Mouse (Mus musculus) G1E (cell line): ENCODE results near the gene Cdkn1a. TPM values are rescaled to one million over a fixed set of nuclear protein-coding genes. Genes with fewer than 3 reads are reported as not detected.

ENCODE experiments used
- ATAC-seq: 2 replicates; pipeline ENCODE4 v1.8.0; 2016; ENCODE audit warnings: mild to moderate bottlenecking; ENCODE audit not compliant: insufficient number of reproducible peaks, poor library complexity, low FRiP score, severe bottlenecking; ENCODE audit errors: extremely low read depth
- DNase-seq: peaks from one replicate; pipeline ENCODE4 v3.0.0; 2012; ENCODE audit warnings: low spot score
- H3K27me3 ChIP-seq: 2 replicates; pipeline ENCODE4 v1.6.1; 2012; ENCODE audit warnings: mild to moderate bottlenecking, low read length, inconsistent platforms; ENCODE audit not compliant: insufficient read depth
- H3K36me3 ChIP-seq: replicated peaks from 2 replicates; pipeline ENCODE3; 2012; ENCODE audit warnings: mild to moderate bottlenecking, inconsistent platforms
- H3K4me1 ChIP-seq: 2 replicates; pipeline ENCODE4 v1.6.1; 2012; ENCODE audit warnings: low read depth, low read length, inconsistent platforms, mixed read lengths; ENCODE audit not compliant: insufficient read depth
- H3K4me3 ChIP-seq: 2 replicates; pipeline ENCODE4 v1.5.1; 2012; ENCODE audit warnings: low read depth, mild to moderate bottlenecking, inconsistent platforms, low read length, moderate library complexity, mixed read lengths
- H3K9me3 ChIP-seq: replicated peaks from 2 replicates; pipeline ENCODE4 v1.6.1; 2012; ENCODE audit warnings: inconsistent platforms
- CTCF ChIP-seq: IDR thresholded peaks from 2 replicates; pipeline ENCODE4 v1.5.1; 2012; ENCODE audit warnings: low read depth, low read length, inconsistent platforms, mixed read lengths
- GATA1 ChIP-seq: IDR thresholded peaks from 2 replicates; pipeline ENCODE4 v1.6.1; 2012; ENCODE audit warnings: borderline replicate concordance, low read length, inconsistent platforms, mixed read lengths
- GATA2 ChIP-seq: IDR thresholded peaks from 2 replicates; pipeline ENCODE4 v1.6.1; 2012; ENCODE audit warnings: low read depth, low read length, inconsistent platforms, borderline replicate concordance
- POLR2AphosphoS5 ChIP-seq: IDR thresholded peaks from 2 replicates; pipeline ENCODE4 v1.6.1; 2012; ENCODE audit warnings: low read depth, low read length, inconsistent platforms; ENCODE audit not compliant: insufficient replicate concordance
- TAL1 ChIP-seq: conservative IDR thresholded peaks from 2 replicates; pipeline ENCODE4 v1.6.1; 2012; ENCODE audit warnings: low read depth, low read length, inconsistent platforms, mixed read lengths
- polyA plus RNA-seq: library from polyadenylated mRNA; stranded (reverse); fragments of >175 nt; gene quantifications from 2 replicates; pipeline ENCODE4 v1.2.3, GENCODE M21; 2012
- total RNA-seq, 2 experiments: library from RNA; stranded (forward) in 1 of 2; stranded (reverse) in 1 of 2; fragments of 200-1000 nt in 1 of 2; fragments of >200 nt in 1 of 2; fragmentation: Nextera tagmentation in 1 of 2; gene quantifications; 2 replicates each; pipeline ENCODE4 v1.2.3; 2014 to 2017

Gene Cdkn1a
- total and polyA plus RNA-seq, 3 experiments = 21.4 to 234 (median 145) TPM

GRCm38 (mm10) chr17:29057361-29057890, 33.4 kb upstream of the Cdkn1a start:
- Histone ChIP-seq H3K27me3 (peaks cover 14% of the 10 kb centered on the region), H3K4me1 (peaks cover 68% of the 10 kb centered on the region), H3K36me3 (peaks cover 39% of the 10 kb centered on the region), H3K4me3 (no peak overlapping the region), H3K9me3 (no peaks in the 10 kb centered on the region)
- ATAC-seq (no peak), DNase-seq (no peak)
- TF ChIP-seq GATA2 (no peak), TAL1 (no peak), POLR2AphosphoS5 (no peak), GATA1 (no peak), CTCF (no peak)

- Histone ChIP-seq H3K36me3 (peaks cover 37% of the 10 kb centered on the region), H3K4me1 (peaks cover 70% of the 10 kb centered on the region), H3K27me3 (peaks cover 19% of the 10 kb centered on the region), H3K9me3 (no peaks in the 10 kb centered on the region), H3K4me3 (no peak overlapping the region)
- TF ChIP-seq POLR2AphosphoS5 (no peak), GATA2 (no peak), TAL1 (no peak), CTCF (no peak), GATA1 (no peak)
- DNase-seq (no peak), ATAC-seq (no peak)
These were observed 32.8 kb upstream of the Cdkn1a start for GRCm38 (mm10) chr17:29057961-29058360.

GRCm38 (mm10) chr17:29058487-29058886, 32.3 kb upstream of the Cdkn1a start:
- ATAC-seq (no peak), DNase-seq (no peak)
- H3K4me3 ChIP-seq = no peak overlapping the region
- peaks cover 35% of the 10 kb centered on the region for H3K36me3 ChIP-seq
- peaks cover 68% of the 10 kb centered on the region for H3K4me1 ChIP-seq
- peaks cover 23% of the 10 kb centered on the region for H3K27me3 ChIP-seq
- H3K9me3 ChIP-seq = no peaks in the 10 kb centered on the region
- no peak for TF ChIP-seq GATA1
- no peak for TF ChIP-seq CTCF
- TF ChIP-seq TAL1 = no peak
- no peak for TF ChIP-seq GATA2
- no peak for TF ChIP-seq POLR2AphosphoS5

GRCm38 (mm10) chr17:29059581-29059980, 31.2 kb upstream of the Cdkn1a start:
- no peak overlapping the region for H3K4me3 ChIP-seq
- H3K4me1 ChIP-seq = peaks cover 61% of the 10 kb centered on the region
- no peak for ATAC-seq

GRCm38 (mm10) chr17:29060946-29061345, 29.8 kb upstream of the Cdkn1a start:
- Histone ChIP-seq H3K4me1 (peaks cover 54% of the 10 kb centered on the region), H3K27me3 (peaks cover 32% of the 10 kb centered on the region), H3K9me3 (no peaks in the 10 kb centered on the region), H3K36me3 (peaks cover 28% of the 10 kb centered on the region), H3K4me3 (no peak overlapping the region)
- no peak for TF ChIP-seq TAL1
- TF ChIP-seq POLR2AphosphoS5 = no peak
- TF ChIP-seq GATA2 = no peak
- TF ChIP-seq GATA1 = no peak
- TF ChIP-seq CTCF = no peak
- DNase-seq (no peak), ATAC-seq (no peak)

More at GRCm38 (mm10) chr17:29059581-29059980, 31.2 kb upstream of the Cdkn1a start:
- no peak for TF ChIP-seq GATA2
- no peak for DNase-seq
- no peaks in the 10 kb centered on the region for H3K9me3 ChIP-seq
- peaks cover 32% of the 10 kb centered on the region for H3K27me3 ChIP-seq
- H3K36me3 ChIP-seq = peaks cover 25% of the 10 kb centered on the region

GRCm38 (mm10) chr17:29062119-29063035, 28.4 kb upstream of the Cdkn1a start:
- peaks cover 28% of the 10 kb centered on the region for H3K36me3 ChIP-seq
- peaks cover 32% of the 10 kb centered on the region for H3K27me3 ChIP-seq
- H3K4me3 ChIP-seq = no peak overlapping the region
- ATAC-seq = no peak
- H3K4me1 ChIP-seq = peaks cover 42% of the 10 kb centered on the region
- TF ChIP-seq TAL1 (no peak), POLR2AphosphoS5 (no peak), GATA2 (no peak), GATA1 (no peak), CTCF (no peak)
- no peak for DNase-seq
- H3K9me3 ChIP-seq = no peaks in the 10 kb centered on the region
